Mouse (Mus musculus): ENCODE measurements around the gene Pgam2. TPM values are rescaled to one million over a fixed set of nuclear protein-coding genes. Genes with fewer than 3 reads are reported as not detected.

Gene Pgam2
- 2.8 and 3.9 TPM in 2 replicates for polyA plus RNA-seq (2015; fragmentation: Nextera tagmentation; extraction: Ambion mirVana)

DNA sequence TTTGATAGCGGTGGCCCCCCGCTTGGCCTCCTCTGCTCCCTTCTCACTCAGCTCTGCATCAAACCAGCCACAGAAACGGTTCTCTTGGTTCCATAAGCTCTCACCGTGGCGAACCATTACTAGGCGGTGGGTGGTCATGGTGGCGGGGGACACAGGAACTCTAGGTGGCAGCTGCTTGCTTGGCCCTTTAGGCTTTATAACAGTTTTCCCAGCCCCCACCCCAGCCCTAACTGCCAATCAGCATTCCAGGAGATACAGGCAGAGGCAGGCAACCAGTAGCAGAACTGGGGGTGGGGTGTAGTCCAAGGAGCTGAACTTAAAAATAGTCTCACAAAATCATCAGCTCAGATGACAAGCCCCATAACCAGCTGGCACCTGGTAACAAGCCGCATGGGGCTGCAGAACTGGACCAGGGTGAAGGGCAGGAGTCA, at the start of gene Pgam2:
Pgam2 (minus strand) TSS at position 183 of the 431 bp plus-strand sequence.
- ATAC-seq (ENCODE audit: low FRiP score, low TSS enrichment) (no peak), DNase-seq (ENCODE audit: low spot score) (peak; percentile 16)
- no peak within 1 kb of the TSS for H3K9ac ChIP-seq (ENCODE audit: low read length)
- H3K36me3 ChIP-seq (ENCODE audit: control insufficient read depth, insufficient read depth, low read length): peaks cover 7% of the 10 kb centered on the region
- no peaks in the 10 kb centered on the region for H3K4me1 ChIP-seq (replicated peaks; ENCODE audit: control insufficient read depth, insufficient read depth)
- no peak within 1 kb of the TSS for H3K27ac ChIP-seq (replicated peaks)
- no peak for TF ChIP-seq EP300 (optimal IDR thresholded peaks at IDR 0.05)
- no peak for TF ChIP-seq CTCF (IDR thresholded peaks at IDR 0.05; ENCODE audit: low read depth)
- whole genome bisulfite sequencing: 45% methylated on average over 8 of the region's 8 CpGs
- no peaks in the 10 kb centered on the region for H3K9me3 ChIP-seq (ENCODE audit: control insufficient read depth, low read length)
- H3K27me3 ChIP-seq (ENCODE audit: control insufficient read depth, insufficient read depth, low read length): no peaks in the 10 kb centered on the region
- H3K4me3 ChIP-seq (ENCODE audit: low read depth, low read length): no peak within 1 kb of the TSS
- H3K4me2 ChIP-seq (replicated peaks; ENCODE audit: low read depth): no peak within 1 kb of the TSS

- TF ChIP-seq CTCF (IDR thresholded peaks at IDR 0.05; ENCODE audit: low read depth) (no peak), EP300 (optimal IDR thresholded peaks at IDR 0.05) (no peak)
- H3K27me3 ChIP-seq (ENCODE audit: control insufficient read depth, insufficient read depth, low read length): no peaks in the 10 kb centered on the region
Observed at GRCm38 (mm10) chr11:5852314-5852713, 48.8 kb upstream of the Pgam2 start.

DNA sequence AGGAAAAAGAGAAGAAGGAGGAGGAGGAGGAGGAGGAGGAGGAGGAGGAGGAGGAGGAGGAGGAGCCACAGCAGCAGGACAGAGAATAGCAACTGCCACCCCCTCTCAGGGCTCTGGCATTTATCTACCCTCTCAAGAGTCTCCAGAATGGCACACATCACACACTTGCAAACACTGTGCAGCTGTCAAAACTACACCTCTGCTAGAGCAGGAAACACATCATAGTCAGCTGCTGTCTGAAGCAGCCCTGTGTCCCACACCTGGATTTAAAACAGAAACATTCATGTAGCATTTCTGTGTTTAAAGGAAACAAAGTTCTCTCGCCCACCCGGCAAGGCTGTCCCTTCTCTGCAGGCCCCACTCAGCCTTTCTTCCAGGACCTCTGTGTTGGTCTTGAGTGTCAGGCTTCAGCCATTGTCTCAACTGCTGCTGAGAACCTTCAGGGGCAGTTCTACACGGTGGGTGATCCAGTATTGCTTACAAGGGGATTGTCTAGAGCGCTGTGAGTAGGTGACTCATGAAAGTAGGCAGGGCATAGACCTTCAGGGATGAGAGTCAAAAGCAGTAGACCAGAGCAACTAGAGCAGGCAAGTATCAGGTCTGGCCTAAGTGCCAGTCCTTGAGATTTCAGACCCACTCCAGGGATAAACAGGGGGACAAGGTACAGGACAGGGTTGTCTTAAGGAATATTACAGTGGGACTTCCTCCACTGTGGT, 47.6 kb upstream of the Pgam2 start:
- no peak overlapping the region for H3K9ac ChIP-seq (ENCODE audit: low read length)
- H3K36me3 ChIP-seq (ENCODE audit: control insufficient read depth, insufficient read depth, low read length): no peaks in the 10 kb centered on the region
- H3K27ac ChIP-seq (replicated peaks): no peak overlapping the region
- H3K9me3 ChIP-seq (ENCODE audit: control insufficient read depth, low read length): no peaks in the 10 kb centered on the region
- no peak for TF ChIP-seq CTCF (IDR thresholded peaks at IDR 0.05; ENCODE audit: low read depth)
- no peak for TF ChIP-seq EP300 (optimal IDR thresholded peaks at IDR 0.05)
- no peak for DNase-seq (ENCODE audit: low spot score)
- no peaks in the 10 kb centered on the region for H3K4me1 ChIP-seq (replicated peaks; ENCODE audit: control insufficient read depth, insufficient read depth)
- H3K4me2 ChIP-seq (replicated peaks; ENCODE audit: low read depth): no peak overlapping the region
- WGBS: 43% methylated on average over 4 of the region's 4 CpGs
- ATAC-seq (ENCODE audit: low FRiP score, low TSS enrichment): no peak
- H3K4me3 ChIP-seq (ENCODE audit: low read depth, low read length): no peak overlapping the region
- H3K27me3 ChIP-seq (ENCODE audit: control insufficient read depth, insufficient read depth, low read length): no peaks in the 10 kb centered on the region

More at GRCm38 (mm10) chr11:5852314-5852713, 48.8 kb upstream of the Pgam2 start:
- H3K9ac ChIP-seq (ENCODE audit: low read length): no peak overlapping the region
- no peaks in the 10 kb centered on the region for H3K36me3 ChIP-seq (ENCODE audit: control insufficient read depth, insufficient read depth, low read length)
- 31% methylated on average over 1 of the region's 1 CpGs for WGBS
- H3K4me3 ChIP-seq (ENCODE audit: low read depth, low read length): no peak overlapping the region
- no peak overlapping the region for H3K27ac ChIP-seq (replicated peaks)
- H3K4me2 ChIP-seq (replicated peaks; ENCODE audit: low read depth): no peak overlapping the region
- H3K9me3 ChIP-seq (ENCODE audit: control insufficient read depth, low read length): no peaks in the 10 kb centered on the region
- ATAC-seq (ENCODE audit: low FRiP score, low TSS enrichment) (no peak), DNase-seq (ENCODE audit: low spot score) (no peak)
- no peaks in the 10 kb centered on the region for H3K4me1 ChIP-seq (replicated peaks; ENCODE audit: control insufficient read depth, insufficient read depth)

DNA sequence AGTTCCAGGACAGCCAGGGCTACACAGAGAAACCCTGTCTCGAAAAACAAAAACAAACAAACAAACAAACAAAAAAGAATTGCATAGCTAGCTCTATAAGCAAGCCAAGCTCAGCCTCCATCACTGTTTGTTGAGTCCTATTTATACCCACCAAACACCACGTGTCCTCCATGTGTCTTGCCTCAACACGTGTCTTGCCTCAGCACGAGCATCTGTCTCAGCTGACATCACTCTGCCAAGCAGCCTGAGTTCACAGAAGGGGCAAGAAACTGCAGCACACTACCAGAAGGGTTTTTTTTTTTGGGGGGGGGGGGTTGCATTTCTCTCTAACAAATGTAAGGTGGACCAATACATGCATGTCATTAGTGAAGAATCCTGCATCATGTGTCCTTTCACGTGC, 46.9 kb upstream of the Pgam2 start:
- 44% methylated on average over 5 of the region's 5 CpGs for WGBS
- TF ChIP-seq CTCF (IDR thresholded peaks at IDR 0.05; ENCODE audit: low read depth): no peak
- TF ChIP-seq EP300 (optimal IDR thresholded peaks at IDR 0.05): no peak
- Histone ChIP-seq H3K9ac (ENCODE audit: low read length) (no peak overlapping the region), H3K27me3 (ENCODE audit: control insufficient read depth, insufficient read depth, low read length) (no peaks in the 10 kb centered on the region), H3K4me2 (replicated peaks; ENCODE audit: low read depth) (no peak overlapping the region), H3K4me3 (ENCODE audit: low read depth, low read length) (no peak overlapping the region), H3K4me1 (replicated peaks; ENCODE audit: control insufficient read depth, insufficient read depth) (no peaks in the 10 kb centered on the region), H3K36me3 (ENCODE audit: control insufficient read depth, insufficient read depth, low read length) (no peaks in the 10 kb centered on the region), H3K27ac (replicated peaks) (no peak overlapping the region), H3K9me3 (ENCODE audit: control insufficient read depth, low read length) (no peaks in the 10 kb centered on the region)
- no peak for ATAC-seq (ENCODE audit: low FRiP score, low TSS enrichment)
- no peak for DNase-seq (ENCODE audit: low spot score)

DNA sequence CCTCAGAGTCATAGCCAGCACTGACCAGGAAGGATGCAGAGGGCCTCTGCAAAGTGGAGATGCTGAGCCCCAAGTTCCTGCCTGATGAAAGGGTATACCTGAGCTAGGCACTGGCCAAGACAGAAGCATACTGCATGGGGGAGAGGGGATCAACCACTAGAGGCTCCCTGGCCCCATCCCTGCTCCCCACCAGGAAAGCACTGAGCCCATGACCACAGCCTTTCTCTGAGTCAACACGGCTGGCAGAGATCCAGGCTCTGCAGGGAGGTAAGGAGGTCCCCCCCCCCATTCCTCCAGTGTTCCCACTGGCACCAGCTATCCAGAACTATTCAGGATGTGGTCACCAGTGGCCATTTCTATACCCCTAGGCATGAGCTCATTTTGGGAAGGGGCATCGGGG, 45.8 kb upstream of the Pgam2 start:
- no peak for ATAC-seq (ENCODE audit: low FRiP score, low TSS enrichment)
- 73% methylated on average over 2 of the region's 2 CpGs for WGBS
- no peak for DNase-seq (ENCODE audit: low spot score)

DNA sequence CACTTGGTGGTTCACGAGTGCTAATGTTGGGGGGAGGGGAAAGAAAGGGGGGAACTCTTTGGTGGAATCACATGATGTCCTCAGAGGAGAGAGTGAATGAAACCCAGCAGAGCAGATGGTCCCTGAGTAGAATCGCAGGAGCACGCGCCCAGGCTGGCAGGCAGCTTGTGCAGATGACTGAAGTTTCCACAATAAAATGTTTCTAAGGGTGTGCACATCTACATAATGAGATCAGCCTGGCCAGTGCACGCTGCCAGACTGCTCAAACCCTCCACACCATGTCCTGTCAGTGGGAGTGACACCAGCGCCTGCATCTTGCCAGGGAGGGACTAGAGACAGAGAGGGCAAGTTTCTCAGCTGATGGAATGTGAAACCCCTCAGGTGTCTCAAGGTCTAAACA, 45.2 kb upstream of the Pgam2 start:
- no peak overlapping the region for H3K4me2 ChIP-seq (replicated peaks; ENCODE audit: low read depth)

More for the DNA sequence above, 45.8 kb upstream of the Pgam2 start:
- no peaks in the 10 kb centered on the region for H3K4me1 ChIP-seq (replicated peaks; ENCODE audit: control insufficient read depth, insufficient read depth)
- TF ChIP-seq EP300 (optimal IDR thresholded peaks at IDR 0.05) (no peak), CTCF (IDR thresholded peaks at IDR 0.05; ENCODE audit: low read depth) (no peak)
- H3K27ac ChIP-seq (replicated peaks): no peak overlapping the region
- H3K4me3 ChIP-seq (ENCODE audit: low read depth, low read length): no peak overlapping the region
- no peaks in the 10 kb centered on the region for H3K9me3 ChIP-seq (ENCODE audit: control insufficient read depth, low read length)
- H3K9ac ChIP-seq (ENCODE audit: low read length): no peak overlapping the region
- H3K27me3 ChIP-seq (ENCODE audit: control insufficient read depth, insufficient read depth, low read length): no peaks in the 10 kb centered on the region
- no peaks in the 10 kb centered on the region for H3K36me3 ChIP-seq (ENCODE audit: control insufficient read depth, insufficient read depth, low read length)
- no peak overlapping the region for H3K4me2 ChIP-seq (replicated peaks; ENCODE audit: low read depth)

More for the DNA sequence above, 45.2 kb upstream of the Pgam2 start:
- no peaks in the 10 kb centered on the region for H3K36me3 ChIP-seq (ENCODE audit: control insufficient read depth, insufficient read depth, low read length)
- no peaks in the 10 kb centered on the region for H3K4me1 ChIP-seq (replicated peaks; ENCODE audit: control insufficient read depth, insufficient read depth)
- 62% methylated on average over 6 of the region's 6 CpGs for WGBS
- H3K9me3 ChIP-seq (ENCODE audit: control insufficient read depth, low read length): no peaks in the 10 kb centered on the region
- H3K9ac ChIP-seq (ENCODE audit: low read length): no peak overlapping the region
- no peak for ATAC-seq (ENCODE audit: low FRiP score, low TSS enrichment)
- H3K4me3 ChIP-seq (ENCODE audit: low read depth, low read length): no peak overlapping the region
- no peak for TF ChIP-seq CTCF (IDR thresholded peaks at IDR 0.05; ENCODE audit: low read depth)
- no peak for TF ChIP-seq EP300 (optimal IDR thresholded peaks at IDR 0.05)
- DNase-seq (ENCODE audit: low spot score): no peak
- H3K27ac ChIP-seq (replicated peaks): no peak overlapping the region
- no peaks in the 10 kb centered on the region for H3K27me3 ChIP-seq (ENCODE audit: control insufficient read depth, insufficient read depth, low read length)
